Mouse (Mus musculus): Measurements from ENCODE around the gene Wfdc3.
"Not testable (repeated sequence)": the region's sequence is repeated elsewhere in the genome, so short reads cannot be mapped to it uniquely, and the experiment has no call there.

Wfdc3 gene

DNA sequence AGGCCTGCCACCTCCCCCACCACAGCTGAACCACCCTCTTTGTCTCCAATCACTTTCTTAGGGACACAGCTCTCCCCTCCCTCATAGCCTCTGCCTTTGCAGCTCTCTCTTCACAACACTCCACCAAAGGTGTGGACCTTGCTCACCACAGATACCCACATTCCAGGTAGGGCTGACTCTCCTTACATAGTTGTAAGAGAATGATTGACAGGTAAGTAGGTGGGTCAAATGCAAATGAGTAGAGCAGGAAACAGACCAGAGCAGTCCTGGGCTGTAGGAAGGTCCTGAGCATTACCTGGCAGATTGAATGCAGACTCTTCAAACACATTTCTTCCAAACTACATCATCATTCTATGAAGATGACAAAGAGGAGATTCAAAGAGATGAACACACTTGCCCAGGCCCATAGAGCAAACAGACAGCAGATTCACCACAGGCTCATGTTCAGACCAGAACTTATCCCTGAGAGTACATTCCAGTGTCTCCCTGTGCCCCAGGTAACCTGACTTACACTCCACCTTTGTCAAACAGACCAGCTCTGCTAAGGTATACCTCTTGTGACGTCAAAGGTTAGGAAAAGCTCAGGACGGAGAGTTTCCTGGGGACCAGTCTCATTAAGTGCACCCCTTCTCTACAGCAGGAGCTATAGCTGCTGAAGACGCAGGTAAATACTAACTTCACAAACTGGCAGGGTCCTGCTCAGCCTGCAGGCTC is 8.2 kb downstream of the Wfdc3 start:
- DNase-seq (ENCODE audit: low spot score), result no peak

GRCm38 (mm10) chr2:164735446-164735845 is 10.3 kb downstream of the Wfdc3 start:
- no peak for DNase-seq (ENCODE audit: low spot score)

DNA sequence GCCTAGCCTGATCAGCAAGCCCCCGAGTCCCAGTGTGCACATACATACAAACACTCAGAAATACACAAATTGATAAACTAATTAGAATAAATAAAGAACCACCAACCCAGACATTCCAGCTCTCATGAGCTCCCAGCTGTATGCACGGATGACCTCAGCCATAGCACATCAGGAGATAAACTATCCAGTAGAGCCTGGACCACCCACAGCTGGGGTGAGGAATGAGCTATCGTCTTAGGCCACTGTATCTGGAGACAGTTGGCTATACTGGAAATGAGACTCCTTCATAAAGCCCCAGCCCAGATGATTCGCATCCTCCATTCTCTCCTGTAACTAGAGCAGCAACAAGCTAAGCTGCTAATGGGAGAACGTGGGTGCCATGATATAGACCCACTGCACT is 10.9 kb downstream of the Wfdc3 start:
- DNase-seq (ENCODE audit: low spot score), result no peak

DNA sequence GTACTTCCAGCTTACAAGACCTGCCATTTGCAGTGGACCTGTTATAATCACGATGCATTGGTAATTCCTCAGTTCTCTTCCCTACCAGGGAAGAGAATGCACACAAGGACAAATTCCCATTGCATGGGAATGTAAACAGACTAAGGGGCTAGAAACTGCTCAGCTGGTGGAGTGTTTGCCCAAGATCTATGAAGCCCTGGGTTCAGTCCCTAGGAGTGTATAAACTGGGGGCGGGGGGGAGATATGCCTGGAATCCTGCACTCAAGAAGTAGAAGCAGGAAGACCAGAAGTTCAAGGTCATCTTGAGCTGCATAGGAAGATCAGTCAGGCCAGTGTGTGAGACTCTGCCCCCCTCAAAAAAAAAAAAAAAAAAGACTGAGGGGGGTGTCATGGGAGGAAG is 12.5 kb downstream of the Wfdc3 start:
- DNase-seq (ENCODE audit: low spot score), result no peak

DNA sequence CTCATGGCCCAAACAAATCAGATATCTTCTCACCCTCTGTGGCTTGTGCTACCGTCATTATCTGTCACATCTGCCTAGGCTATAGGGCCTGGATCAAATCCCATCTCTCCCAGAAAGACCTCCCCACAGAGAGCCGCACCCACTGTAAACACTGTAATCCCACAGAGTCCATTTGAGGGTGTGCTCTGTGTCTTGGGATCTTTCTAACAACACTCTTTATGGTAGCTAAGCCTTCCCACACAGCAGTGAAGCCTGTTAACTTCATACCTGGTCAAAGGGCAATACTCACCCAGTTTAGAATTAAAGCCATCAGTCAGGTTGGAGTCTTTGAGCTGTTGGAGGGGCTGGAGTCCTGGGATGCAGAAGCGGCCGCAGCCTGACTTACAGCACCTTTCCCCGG is 14.0 kb downstream of the Wfdc3 start:
- no peak for DNase-seq (ENCODE audit: low spot score)

DNA sequence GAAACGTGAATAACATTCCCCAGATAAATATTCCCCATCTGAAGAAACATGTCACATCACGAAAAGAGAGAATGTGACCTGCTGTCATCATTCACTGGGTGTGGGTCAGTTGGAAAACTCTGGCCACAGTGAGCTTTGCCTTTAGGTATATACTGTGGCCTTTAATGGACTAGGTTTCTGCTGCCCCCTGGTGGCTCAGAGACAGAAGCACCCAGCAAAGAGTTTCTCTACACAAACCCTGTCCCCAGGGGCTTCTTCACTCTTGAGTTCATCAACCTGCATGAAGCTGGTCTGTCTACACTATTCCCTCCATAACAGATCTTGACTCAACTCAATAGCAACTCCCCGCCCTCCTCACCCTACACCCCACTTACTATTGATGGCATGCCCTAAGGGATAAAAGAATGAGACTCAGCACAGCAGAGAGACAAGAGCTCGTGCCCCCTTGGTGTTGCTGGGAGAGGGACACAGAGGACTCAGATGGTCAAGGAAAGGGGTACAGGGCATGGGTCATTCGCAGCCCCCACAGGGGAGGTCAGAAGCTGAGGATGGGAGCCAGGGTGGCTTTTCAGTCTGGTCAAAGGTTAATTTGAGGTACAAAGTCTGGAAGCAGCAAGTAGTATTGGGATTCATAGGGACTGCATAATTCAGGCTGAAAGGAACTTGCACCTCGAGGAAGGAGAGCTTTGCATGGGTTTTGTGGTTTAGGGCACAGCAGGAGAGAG is 19.7 kb downstream of the Wfdc3 start:
- peak; percentile 26 for DNase-seq (ENCODE audit: low spot score)

DNA sequence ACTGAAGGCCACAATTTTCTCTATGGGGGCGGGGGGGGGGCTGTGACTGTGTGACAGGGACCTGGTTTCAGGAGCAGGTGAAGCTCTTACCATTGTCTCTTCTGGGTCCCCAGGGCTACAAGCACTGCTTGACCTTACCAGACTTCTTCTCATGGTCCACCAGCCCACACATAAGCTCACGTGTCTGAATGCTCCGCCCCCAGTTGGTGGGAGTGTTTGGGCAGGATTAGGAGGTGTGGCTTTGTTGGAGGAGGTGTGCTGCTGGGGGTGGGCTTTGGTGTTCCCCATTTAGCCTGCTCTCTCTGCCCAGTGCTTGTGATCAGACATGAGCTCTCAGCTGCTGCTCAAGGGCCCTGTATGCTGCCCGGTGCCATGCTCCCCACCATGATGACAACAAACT is 22.5 kb downstream of the Wfdc3 start:
- no peak for DNase-seq (ENCODE audit: low spot score)

DNA sequence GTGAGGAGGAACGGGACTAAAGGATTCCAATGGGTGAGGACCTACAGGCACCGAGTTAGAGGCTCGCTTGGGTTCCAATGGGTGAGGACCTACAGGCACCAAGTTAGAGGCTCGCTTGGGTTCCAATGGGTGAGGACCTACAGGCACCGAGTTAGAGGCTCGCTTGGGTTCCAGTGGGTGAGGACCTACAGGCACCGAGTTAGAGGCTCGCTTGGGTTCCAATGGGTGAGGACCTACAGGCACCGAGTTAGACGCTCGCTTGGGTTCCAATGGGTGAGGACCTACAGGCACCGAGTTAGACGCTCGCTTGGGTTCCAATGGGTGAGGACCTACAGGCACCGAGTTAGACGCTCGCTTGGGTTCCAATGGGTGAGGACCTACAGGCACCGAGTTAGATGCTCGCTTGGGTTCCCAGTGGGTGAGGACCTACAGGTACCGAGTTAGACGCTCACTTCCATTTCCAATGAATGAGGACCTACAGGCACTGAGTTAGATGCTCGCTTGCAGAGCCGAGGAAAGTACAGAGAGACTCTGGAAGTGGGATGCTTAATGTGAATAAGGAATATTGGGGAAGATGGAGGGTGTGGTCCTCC is 29.4 kb downstream of the Wfdc3 start:
- DNase-seq (ENCODE audit: low spot score), result not testable (repeated sequence)

DNA sequence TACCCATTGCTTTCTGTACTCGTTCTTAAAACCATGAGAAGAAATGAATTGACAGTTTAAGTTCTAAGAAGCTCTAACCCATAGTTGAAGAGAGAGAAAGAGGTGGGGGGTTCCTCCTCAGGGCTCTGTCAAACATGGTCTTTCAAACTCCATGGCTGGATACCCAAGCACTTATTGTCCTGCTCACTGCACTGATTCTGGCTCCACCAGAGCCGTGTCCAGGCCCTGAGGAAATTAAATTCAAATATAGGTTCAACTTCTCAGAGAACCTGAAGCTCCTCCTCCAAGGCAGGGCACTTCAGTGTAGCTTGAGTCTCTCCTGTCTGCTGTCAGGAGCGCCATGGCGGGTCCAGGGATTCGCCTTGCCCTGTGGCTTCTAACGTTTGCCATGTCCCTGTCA is 30.7 kb downstream of the Wfdc3 start, which contains the start of gene Spint5:
Spint5 (plus strand) TSS at position 301 of the 400 bp plus-strand sequence.
- DNase-seq (ENCODE audit: low spot score), result no peak

DNA sequence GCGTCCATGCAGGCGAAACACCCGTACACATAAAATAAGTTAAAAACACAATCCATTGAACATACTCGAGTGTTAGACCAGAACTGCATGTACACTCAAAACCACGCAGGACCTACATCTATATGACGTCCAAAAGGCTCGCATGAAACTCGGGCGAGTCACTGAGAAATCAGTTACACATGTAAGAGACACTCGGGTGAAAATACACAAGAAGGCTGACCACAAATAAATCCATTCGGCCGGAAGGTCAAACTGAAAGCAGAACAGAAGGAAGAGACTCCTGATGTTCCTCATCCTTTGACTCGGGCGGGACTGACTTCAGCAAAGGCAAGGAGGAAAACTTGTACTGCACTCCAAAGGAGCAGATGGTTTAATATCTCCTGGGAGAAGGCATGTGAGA is 39.7 kb downstream of the Wfdc3 start:
- DNase-seq (ENCODE audit: low spot score), result no peak

GRCm38 (mm10) chr2:164705328-164705727 is 40.4 kb downstream of the Wfdc3 start:
- DNase-seq (ENCODE audit: low spot score), result no peak

- no peak for DNase-seq (ENCODE audit: low spot score)
These were observed 41.5 kb downstream of the Wfdc3 start for GRCm38 (mm10) chr2:164704235-164704634.

DNA sequence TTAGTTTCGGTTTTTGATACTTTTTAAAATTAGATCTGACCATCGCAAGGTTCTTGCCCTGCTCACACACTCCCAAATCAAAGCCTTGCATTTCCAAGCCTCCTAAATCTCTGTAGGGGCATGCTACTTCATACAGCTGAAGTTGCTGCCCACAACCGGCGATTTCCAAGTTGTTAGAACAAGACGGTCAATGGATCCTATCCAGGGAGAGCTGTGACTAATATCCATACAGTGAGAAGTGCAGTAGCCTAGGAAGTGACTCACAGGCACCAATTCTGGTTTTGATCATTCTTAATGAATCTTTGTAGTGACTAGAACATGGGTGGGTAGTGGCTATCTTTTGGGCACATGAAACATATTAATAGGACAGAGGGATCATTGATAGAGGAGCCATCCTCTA is 44.0 kb downstream of the Wfdc3 start:
- no peak for DNase-seq (ENCODE audit: low spot score)

DNA sequence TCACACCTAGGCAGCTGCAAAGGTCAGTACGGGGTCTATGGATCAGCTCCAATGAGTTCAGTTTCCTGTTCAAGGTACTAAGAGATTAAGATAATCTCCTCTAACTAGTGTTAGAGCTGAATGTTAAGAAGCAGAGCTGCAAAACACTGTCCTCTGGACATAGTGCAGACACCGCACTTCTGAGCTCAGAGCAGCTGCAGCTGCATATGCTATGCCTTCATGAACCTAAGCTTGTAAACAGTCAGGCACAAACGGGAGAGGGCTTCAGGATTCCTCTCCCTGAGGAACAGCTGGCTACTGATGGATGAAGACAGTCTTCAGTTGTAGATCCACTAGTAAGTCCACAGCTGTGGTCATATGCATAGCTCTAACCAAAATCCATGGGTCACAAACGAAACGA is 44.8 kb downstream of the Wfdc3 start:
- no peak for DNase-seq (ENCODE audit: low spot score)

DNA sequence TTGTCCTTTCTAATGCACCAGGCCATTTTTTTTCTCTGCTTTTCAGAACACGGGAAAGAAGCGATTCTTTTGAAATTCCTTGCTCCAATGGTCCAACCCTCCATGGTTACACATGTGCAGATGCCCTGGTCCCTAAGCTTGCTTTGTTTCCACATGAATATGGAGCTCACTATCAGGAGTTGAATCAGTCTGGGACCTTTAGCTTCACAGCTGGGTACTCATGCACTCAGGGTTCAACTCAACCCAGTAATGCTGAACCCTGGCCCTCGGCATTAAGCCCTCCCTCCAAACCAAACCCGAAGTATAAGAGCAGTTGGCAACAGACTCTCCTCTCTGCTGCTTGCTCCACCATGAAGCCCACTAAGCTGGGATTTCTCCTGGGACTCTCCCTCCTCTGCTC is 47.5 kb downstream of the Wfdc3 start, which contains the start of gene Spint4:
Spint4 (plus strand) TSS at position 301 of the 400 bp plus-strand sequence.
- DNase-seq (ENCODE audit: low spot score), result no peak

GRCm38 (mm10) chr2:164684807-164685206 is 60.9 kb downstream of the Wfdc3 start, which contains the start of gene Wfdc13:
Gene Wfdc13, plus strand, starts transcription at chr2:164685107.
- DNase-seq (ENCODE audit: low spot score), result no peak

Measured in ovary, postnatal 10 days (tissue).